Mouse (Mus musculus) G1E (cell line): ENCODE measurements at regions not wholly inside any gene's neighbourhood (a gene's known extent, or its start where the extent isn't known, plus 50 kb on each side); places are given as distances from the start of the nearest gene placed in this dataset.

ENCODE experiments used
- ATAC-seq: 2 replicates; pipeline ENCODE4 v1.8.0; 2016; ENCODE audit warnings: mild to moderate bottlenecking; ENCODE audit not compliant: insufficient number of reproducible peaks, poor library complexity, low FRiP score, severe bottlenecking; ENCODE audit errors: extremely low read depth
- DNase-seq: peaks from one replicate; pipeline ENCODE4 v3.0.0; 2012; ENCODE audit warnings: low spot score
- H3K27me3 ChIP-seq: 2 replicates; pipeline ENCODE4 v1.6.1; 2012; ENCODE audit warnings: mild to moderate bottlenecking, low read length, inconsistent platforms; ENCODE audit not compliant: insufficient read depth
- H3K36me3 ChIP-seq: replicated peaks from 2 replicates; pipeline ENCODE3; 2012; ENCODE audit warnings: mild to moderate bottlenecking, inconsistent platforms
- H3K4me1 ChIP-seq: 2 replicates; pipeline ENCODE4 v1.6.1; 2012; ENCODE audit warnings: low read depth, low read length, inconsistent platforms, mixed read lengths; ENCODE audit not compliant: insufficient read depth
- H3K4me3 ChIP-seq: 2 replicates; pipeline ENCODE4 v1.5.1; 2012; ENCODE audit warnings: low read depth, mild to moderate bottlenecking, inconsistent platforms, low read length, moderate library complexity, mixed read lengths
- H3K9me3 ChIP-seq: replicated peaks from 2 replicates; pipeline ENCODE4 v1.6.1; 2012; ENCODE audit warnings: inconsistent platforms
- CTCF ChIP-seq: IDR thresholded peaks from 2 replicates; pipeline ENCODE4 v1.5.1; 2012; ENCODE audit warnings: low read depth, low read length, inconsistent platforms, mixed read lengths
- GATA1 ChIP-seq: IDR thresholded peaks from 2 replicates; pipeline ENCODE4 v1.6.1; 2012; ENCODE audit warnings: borderline replicate concordance, low read length, inconsistent platforms, mixed read lengths
- GATA2 ChIP-seq: IDR thresholded peaks from 2 replicates; pipeline ENCODE4 v1.6.1; 2012; ENCODE audit warnings: low read depth, low read length, inconsistent platforms, borderline replicate concordance
- POLR2AphosphoS5 ChIP-seq: IDR thresholded peaks from 2 replicates; pipeline ENCODE4 v1.6.1; 2012; ENCODE audit warnings: low read depth, low read length, inconsistent platforms; ENCODE audit not compliant: insufficient replicate concordance
- TAL1 ChIP-seq: conservative IDR thresholded peaks from 2 replicates; pipeline ENCODE4 v1.6.1; 2012; ENCODE audit warnings: low read depth, low read length, inconsistent platforms, mixed read lengths

- DNase-seq: no peak
These were observed 225.0 kb downstream of the Gm4791 start for GRCm38 (mm10) chr9:47223536-47223935.

GRCm38 (mm10) chr9:47224249-47224648 lies 225.7 kb downstream of the Gm4791 start:
- no peak for TF ChIP-seq GATA2
- ATAC-seq (no peak), DNase-seq (no peak)
- Histone ChIP-seq H3K4me1 (no peaks in the 10 kb centered on the region), H3K27me3 (no peaks in the 10 kb centered on the region), H3K9me3 (peaks cover 30% of the 10 kb centered on the region), H3K4me3 (no peak overlapping the region), H3K36me3 (no peaks in the 10 kb centered on the region)

More at GRCm38 (mm10) chr9:47223536-47223935, 225.0 kb downstream of the Gm4791 start:
- H3K9me3 ChIP-seq: peaks cover 34% of the 10 kb centered on the region
- no peaks in the 10 kb centered on the region for H3K27me3 ChIP-seq
- no peaks in the 10 kb centered on the region for H3K36me3 ChIP-seq
- TF ChIP-seq GATA1: no peak
- no peak for TF ChIP-seq CTCF
- TF ChIP-seq POLR2AphosphoS5: no peak
- no peak for TF ChIP-seq TAL1
- TF ChIP-seq GATA2: no peak
- no peak for ATAC-seq
- H3K4me1 ChIP-seq: no peaks in the 10 kb centered on the region
- no peak overlapping the region for H3K4me3 ChIP-seq

GRCm38 (mm10) chr9:47226476-47227271 lies 228.1 kb downstream of the Gm4791 start:
- H3K4me1 ChIP-seq: no peaks in the 10 kb centered on the region
- H3K27me3 ChIP-seq: no peaks in the 10 kb centered on the region
- H3K9me3 ChIP-seq: peaks cover 20% of the 10 kb centered on the region
- no peaks in the 10 kb centered on the region for H3K36me3 ChIP-seq
- DNase-seq (no peak), ATAC-seq (no peak)
- no peak overlapping the region for H3K4me3 ChIP-seq
- TF ChIP-seq CTCF (no peak), POLR2AphosphoS5 (no peak), GATA2 (no peak), TAL1 (no peak), GATA1 (no peak)

- Histone ChIP-seq H3K36me3 (no peaks in the 10 kb centered on the region), H3K4me3 (no peak overlapping the region), H3K4me1 (no peaks in the 10 kb centered on the region), H3K9me3 (peaks cover 20% of the 10 kb centered on the region), H3K27me3 (no peaks in the 10 kb centered on the region)
- no peak for TF ChIP-seq TAL1
- DNase-seq: no peak
- no peak for ATAC-seq
These were observed 228.8 kb downstream of the Gm4791 start for GRCm38 (mm10) chr9:47227298-47227697.

- no peak overlapping the region for H3K4me3 ChIP-seq
- no peak for ATAC-seq
- no peak for DNase-seq
- H3K4me1 ChIP-seq: no peaks in the 10 kb centered on the region
- H3K9me3 ChIP-seq: peaks cover 20% of the 10 kb centered on the region
- TF ChIP-seq TAL1 (no peak), CTCF (no peak), GATA1 (no peak), GATA2 (no peak), POLR2AphosphoS5 (no peak)
- no peaks in the 10 kb centered on the region for H3K36me3 ChIP-seq
- H3K27me3 ChIP-seq: no peaks in the 10 kb centered on the region
These were observed 230.2 kb downstream of the Gm4791 start for GRCm38 (mm10) chr9:47228736-47229135.

GRCm38 (mm10) chr9:47229296-47229695 lies 230.8 kb downstream of the Gm4791 start:
- no peak for TF ChIP-seq TAL1
- no peak for TF ChIP-seq GATA1
- no peak for TF ChIP-seq CTCF
- no peak for TF ChIP-seq GATA2
- H3K36me3 ChIP-seq: no peaks in the 10 kb centered on the region
- no peaks in the 10 kb centered on the region for H3K4me1 ChIP-seq
- DNase-seq: no peak
- H3K27me3 ChIP-seq: no peaks in the 10 kb centered on the region
- no peak for ATAC-seq
- peaks cover 18% of the 10 kb centered on the region for H3K9me3 ChIP-seq
- no peak overlapping the region for H3K4me3 ChIP-seq

GRCm38 (mm10) chr9:47240950-47241349 lies 242.4 kb downstream of the Gm4791 start:
- no peaks in the 10 kb centered on the region for H3K36me3 ChIP-seq
- H3K9me3 ChIP-seq: peaks cover 29% of the 10 kb centered on the region
- DNase-seq (no peak), ATAC-seq (no peak)
- no peak overlapping the region for H3K4me3 ChIP-seq
- H3K27me3 ChIP-seq: no peaks in the 10 kb centered on the region; the same call in 1 of the 2 replicates
- H3K4me1 ChIP-seq: no peaks in the 10 kb centered on the region
- TF ChIP-seq GATA2 (no peak), TAL1 (no peak), GATA1 (no peak), POLR2AphosphoS5 (no peak), CTCF (no peak)
